Mouse (Mus musculus) 3T3-L1 (cell line): ENCODE results near the gene Acta2.
"Not testable (repeated sequence)": the region's sequence is repeated elsewhere in the genome, so short reads cannot be mapped to it uniquely, and the experiment has no call there.

Experiments used
- DNase-seq: peaks from one replicate; pipeline ENCODE4 v3.0.0-alpha.2; 2015; ENCODE audit warnings: low read depth, low spot score

The Acta2 gene

GRCm38 (mm10) chr19:34220732-34221380, 34.5 kb downstream of the Acta2 start:
- DNase-seq = no peak

GRCm38 (mm10) chr19:34219260-34219968, 36.0 kb downstream of the Acta2 start:
- DNase-seq = no peak

- no peak for DNase-seq
These were observed 37.6 kb downstream of the Acta2 start for GRCm38 (mm10) chr19:34217761-34218160.

- DNase-seq = no peak
These were observed 38.4 kb downstream of the Acta2 start for GRCm38 (mm10) chr19:34216956-34217355.

GRCm38 (mm10) chr19:34214136-34214535, 41.3 kb downstream of the Acta2 start:
- DNase-seq = no peak

GRCm38 (mm10) chr19:34213251-34213645, 42.1 kb downstream of the Acta2 start:
- no peak for DNase-seq

GRCm38 (mm10) chr19:34212489-34213250, 42.7 kb downstream of the Acta2 start:
- no peak for DNase-seq

GRCm38 (mm10) chr19:34210841-34211240, 44.5 kb downstream of the Acta2 start:
- DNase-seq = no peak

GRCm38 (mm10) chr19:34209930-34210581, 45.3 kb downstream of the Acta2 start:
- no peak for DNase-seq

- no peak for DNase-seq
These were observed 46.4 kb downstream of the Acta2 start for GRCm38 (mm10) chr19:34209031-34209430.

GRCm38 (mm10) chr19:34206760-34207440, 48.5 kb downstream of the Acta2 start:
- DNase-seq = peak; percentile 95

- DNase-seq = not testable (repeated sequence)
These were observed 49.3 kb downstream of the Acta2 start for GRCm38 (mm10) chr19:34206128-34206527.

- DNase-seq = no peak
These were observed 52.7 kb downstream of the Acta2 start for GRCm38 (mm10) chr19:34202668-34203067.

- peak; percentile 53 for DNase-seq
These were observed 55.9 kb downstream of the Acta2 start for GRCm38 (mm10) chr19:34199488-34199887.

GRCm38 (mm10) chr19:34198901-34199300, 56.5 kb downstream of the Acta2 start:
- peak; percentile 73 for DNase-seq

- DNase-seq = peak; percentile 88
These were observed 57.3 kb downstream of the Acta2 start for GRCm38 (mm10) chr19:34198066-34198465.

GRCm38 (mm10) chr19:34195031-34195430, 60.4 kb downstream of the Acta2 start:
- DNase-seq = peak; percentile 78

GRCm38 (mm10) chr19:34194132-34194745, 61.2 kb downstream of the Acta2 start:
- DNase-seq = peak; percentile 21

- DNase-seq = peak; percentile 22
These were observed 61.7 kb downstream of the Acta2 start for GRCm38 (mm10) chr19:34193683-34194082.

GRCm38 (mm10) chr19:34193149-34193548, 62.2 kb downstream of the Acta2 start:
- peak; percentile 73 for DNase-seq
